Mouse (Mus musculus): ENCODE measurements around the gene Foxo3. TPM values are rescaled to one million over a fixed set of nuclear protein-coding genes. Genes with fewer than 3 reads are reported as not detected.
A peak's percentile ranks its signal among the peaks of the same experiment; 100 is the strongest.

Foxo3 gene
- polyA plus RNA-seq, 1 experiment from 2014 or later = 22.9 TPM

DNA sequence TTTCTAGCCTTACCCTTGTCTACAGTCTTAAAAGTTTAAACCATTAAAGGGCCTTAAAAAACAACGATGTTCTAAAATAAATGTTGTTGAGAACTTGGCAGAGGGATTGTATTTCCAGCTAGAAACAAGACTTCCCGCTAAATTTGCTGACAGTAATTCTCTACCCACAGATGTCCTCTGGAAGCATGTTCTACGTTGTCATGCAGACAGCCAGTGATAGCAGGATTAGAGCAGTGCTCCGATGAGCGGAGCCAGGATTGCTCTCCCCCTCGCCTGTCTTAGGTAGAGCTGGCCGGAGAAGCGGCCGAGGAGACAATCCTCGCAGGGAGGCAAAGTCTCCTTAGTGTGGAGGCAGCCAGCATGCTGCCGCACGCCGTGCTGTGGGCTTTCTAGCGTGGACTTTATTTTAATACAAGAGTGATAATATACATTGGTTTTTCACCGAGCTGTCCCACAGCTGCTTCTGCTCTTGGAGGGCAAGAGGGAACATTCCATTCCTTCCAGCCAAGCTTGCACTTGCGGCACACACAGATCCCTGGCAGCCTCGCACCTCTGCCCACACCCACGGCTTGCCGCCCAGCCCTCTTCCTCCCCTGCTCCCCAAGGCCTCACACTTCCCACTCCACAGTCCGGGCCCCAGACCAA, 71.7 kb downstream of the Foxo3 start:
- WGBS = 37% methylated on average over 20 of the region's 20 CpGs
- Histone ChIP-seq H3K27me3 (replicated peaks; ENCODE audit: insufficient read depth, low read length) (no peaks in the 10 kb centered on the region), H3K36me3 (ENCODE audit: insufficient read depth, low read length) (no peaks in the 10 kb centered on the region), H3K9ac (replicated peaks; ENCODE audit: low read depth) (no peak overlapping the region), H3K4me3 (ENCODE audit: low read depth, low read length) (no peak overlapping the region), H3K27ac (ENCODE audit: low read length) (peak overlapping the region; percentile 78), H3K4me1 (ENCODE audit: insufficient read depth, low read depth, low read length) (peaks cover 28% of the 10 kb centered on the region; the same call in 1 of the 2 replicates), H3K9me3 (ENCODE audit: low read length) (no peaks in the 10 kb centered on the region), H3K4me2 (replicated peaks; ENCODE audit: low read depth, low read length) (no peak overlapping the region)
- TF ChIP-seq EP300 (IDR thresholded peaks at IDR 0.05) (peak; percentile 81), CTCF (IDR thresholded peaks at IDR 0.05) (no peak)
- peak; percentile 83 for DNase-seq (ENCODE audit: low spot score)
- ATAC-seq = peak; percentile 74

GRCm38 (mm10) chr10:42203321-42204155, 73.0 kb downstream of the Foxo3 start:
- H3K27ac ChIP-seq (ENCODE audit: low read length) = peak overlapping the region; percentile 78
- no peak overlapping the region for H3K4me3 ChIP-seq (ENCODE audit: low read depth, low read length)
- no peak overlapping the region for H3K9ac ChIP-seq (replicated peaks; ENCODE audit: low read depth)
- 0 out of 2 replicates have a peak, but pooled peaks have one; percentile 13 for TF ChIP-seq EP300 (IDR thresholded peaks at IDR 0.05)
- TF ChIP-seq CTCF (IDR thresholded peaks at IDR 0.05) = no peak
- no peaks in the 10 kb centered on the region for H3K9me3 ChIP-seq (ENCODE audit: low read length)
- H3K4me2 ChIP-seq (replicated peaks; ENCODE audit: low read depth, low read length) = no peak overlapping the region
- WGBS = 39% methylated on average over 18 of the region's 18 CpGs
- no peaks in the 10 kb centered on the region for H3K27me3 ChIP-seq (replicated peaks; ENCODE audit: insufficient read depth, low read length)
- DNase-seq (ENCODE audit: low spot score) = peak; percentile 63
- no peaks in the 10 kb centered on the region for H3K36me3 ChIP-seq (ENCODE audit: insufficient read depth, low read length)
- peaks cover 28% of the 10 kb centered on the region; the same call in 1 of the 2 replicates for H3K4me1 ChIP-seq (ENCODE audit: insufficient read depth, low read depth, low read length)
- peak; percentile 31; the same call in 1 of the 2 replicates for ATAC-seq

- peaks cover 28% of the 10 kb centered on the region; the same call in 1 of the 2 replicates for H3K4me1 ChIP-seq (ENCODE audit: insufficient read depth, low read depth, low read length)
- H3K27me3 ChIP-seq (replicated peaks; ENCODE audit: insufficient read depth, low read length) = no peaks in the 10 kb centered on the region
- H3K4me3 ChIP-seq (ENCODE audit: low read depth, low read length) = no peak overlapping the region
- no peak for DNase-seq (ENCODE audit: low spot score)
- peak overlapping the region; percentile 16; the same call in 1 of the 2 replicates for H3K27ac ChIP-seq (ENCODE audit: low read length)
- TF ChIP-seq CTCF (IDR thresholded peaks at IDR 0.05) (no peak), EP300 (IDR thresholded peaks at IDR 0.05) (no peak)
- 58% methylated on average over 8 of the region's 8 CpGs for WGBS
- H3K36me3 ChIP-seq (ENCODE audit: insufficient read depth, low read length) = peaks cover 2% of the 10 kb centered on the region; the same call in 1 of the 2 replicates
- H3K9ac ChIP-seq (replicated peaks; ENCODE audit: low read depth) = no peak overlapping the region
- H3K4me2 ChIP-seq (replicated peaks; ENCODE audit: low read depth, low read length) = no peak overlapping the region
- no peak for ATAC-seq
- H3K9me3 ChIP-seq (ENCODE audit: low read length) = no peaks in the 10 kb centered on the region
These were observed 74.0 kb downstream of the Foxo3 start for GRCm38 (mm10) chr10:42202561-42202960.

- Histone ChIP-seq H3K9me3 (ENCODE audit: low read length) (no peaks in the 10 kb centered on the region), H3K27ac (ENCODE audit: low read length) (no peak overlapping the region), H3K4me1 (ENCODE audit: insufficient read depth, low read depth, low read length) (peaks cover 27% of the 10 kb centered on the region; the same call in 1 of the 2 replicates), H3K9ac (replicated peaks; ENCODE audit: low read depth) (no peak overlapping the region), H3K4me3 (ENCODE audit: low read depth, low read length) (no peak overlapping the region), H3K27me3 (replicated peaks; ENCODE audit: insufficient read depth, low read length) (no peaks in the 10 kb centered on the region), H3K4me2 (replicated peaks; ENCODE audit: low read depth, low read length) (no peak overlapping the region), H3K36me3 (ENCODE audit: insufficient read depth, low read length) (peaks cover 20% of the 10 kb centered on the region)
- TF ChIP-seq CTCF (IDR thresholded peaks at IDR 0.05) = no peak
- TF ChIP-seq EP300 (IDR thresholded peaks at IDR 0.05) = no peak
- ATAC-seq (no peak), DNase-seq (ENCODE audit: low spot score) (peak; percentile 47)
- WGBS = 57% methylated on average over 3 of the region's 3 CpGs
These were observed 77.1 kb downstream of the Foxo3 start for GRCm38 (mm10) chr10:42199472-42199871.

- Histone ChIP-seq H3K9ac (replicated peaks; ENCODE audit: low read depth) (no peak overlapping the region), H3K9me3 (ENCODE audit: low read length) (no peaks in the 10 kb centered on the region), H3K27me3 (replicated peaks; ENCODE audit: insufficient read depth, low read length) (no peaks in the 10 kb centered on the region), H3K4me1 (ENCODE audit: insufficient read depth, low read depth, low read length) (peaks cover 24% of the 10 kb centered on the region; the same call in 1 of the 2 replicates), H3K4me2 (replicated peaks; ENCODE audit: low read depth, low read length) (no peak overlapping the region), H3K4me3 (ENCODE audit: low read depth, low read length) (no peak overlapping the region), H3K27ac (ENCODE audit: low read length) (no peak overlapping the region), H3K36me3 (ENCODE audit: insufficient read depth, low read length) (peaks cover 20% of the 10 kb centered on the region)
- no peak for ATAC-seq
- no peak for DNase-seq (ENCODE audit: low spot score)
- no peak for TF ChIP-seq EP300 (IDR thresholded peaks at IDR 0.05)
- no peak for TF ChIP-seq CTCF (IDR thresholded peaks at IDR 0.05)
- WGBS = 60% methylated on average over 3 of the region's 3 CpGs
These were observed 77.9 kb downstream of the Foxo3 start for GRCm38 (mm10) chr10:42198682-42199081.

- 74% methylated on average over 6 of the region's 6 CpGs for WGBS
- Histone ChIP-seq H3K4me2 (replicated peaks; ENCODE audit: low read depth, low read length) (no peak overlapping the region), H3K9ac (replicated peaks; ENCODE audit: low read depth) (no peak overlapping the region), H3K27me3 (replicated peaks; ENCODE audit: insufficient read depth, low read length) (no peaks in the 10 kb centered on the region), H3K4me3 (ENCODE audit: low read depth, low read length) (no peak overlapping the region), H3K4me1 (ENCODE audit: insufficient read depth, low read depth, low read length) (peaks cover 30% of the 10 kb centered on the region), H3K27ac (ENCODE audit: low read length) (no peak overlapping the region), H3K36me3 (ENCODE audit: insufficient read depth, low read length) (peaks cover 20% of the 10 kb centered on the region), H3K9me3 (ENCODE audit: low read length) (no peaks in the 10 kb centered on the region)
- TF ChIP-seq CTCF (IDR thresholded peaks at IDR 0.05) (no peak), EP300 (IDR thresholded peaks at IDR 0.05) (no peak)
- ATAC-seq (no peak), DNase-seq (ENCODE audit: low spot score) (no peak)
These were observed 81.8 kb downstream of the Foxo3 start for GRCm38 (mm10) chr10:42194784-42195183.

All from lung, postnatal 0 days (tissue).